Mouse (Mus musculus) lung, postnatal 0 days (tissue): ENCODE results near the gene Zfp786. TPM values are rescaled to one million over a fixed set of nuclear protein-coding genes. Genes with fewer than 3 reads are reported as not detected.

Experiments
- ATAC-seq: fragments of 200-750 bp; cut with Nextera tagmentation; 2 replicates; pipeline ENCODE4 v1.8.0; 2017; ENCODE audit warnings: moderate library complexity
- DNase-seq: peaks from one replicate; pipeline ENCODE4 v3.0.0-alpha.2; 2016; ENCODE audit warnings: low spot score
- H3K27ac ChIP-seq: fragments of 300-500 bp; sonication (generic); 2 replicates; pipeline ENCODE4 v1.5.1; 2014; ENCODE audit warnings: antibody characterized with exemption, mild to moderate bottlenecking, low read length, mixed read lengths
- H3K27me3 ChIP-seq: fragments of 300-500 bp; sonication (generic); replicated peaks from 2 replicates; pipeline ENCODE4 v1.6.1; 2014; ENCODE audit warnings: low read length, mixed read lengths; ENCODE audit not compliant: insufficient read depth
- H3K36me3 ChIP-seq: fragments of 300-500 bp; sonication (generic); 2 replicates; pipeline ENCODE4 v1.6.1; 2014; ENCODE audit warnings: low read length, mixed read lengths; ENCODE audit not compliant: insufficient read depth
- H3K4me1 ChIP-seq: fragments of 300-500 bp; sonication (generic); 2 replicates; pipeline ENCODE4 v1.6.1; 2014; ENCODE audit warnings: antibody characterized with exemption, low read depth, low read length, mixed read lengths; ENCODE audit not compliant: insufficient read depth
- H3K4me2 ChIP-seq: fragments of 300-500 bp; sonication (generic); replicated peaks from 2 replicates; pipeline ENCODE4 v1.6.1; 2014; ENCODE audit warnings: low read depth, mild to moderate bottlenecking, low read length, moderate library complexity, mixed read lengths
- H3K4me3 ChIP-seq: fragments of 300-500 bp; sonication (generic); 2 replicates; pipeline ENCODE4 v1.5.1; 2014; ENCODE audit warnings: low read depth, low read length
- H3K9ac ChIP-seq: fragments of 300-500 bp; sonication (generic); replicated peaks from 2 replicates; pipeline ENCODE4 v1.6.1; 2014; ENCODE audit warnings: low read depth, mild to moderate bottlenecking
- H3K9me3 ChIP-seq: fragments of 300-500 bp; sonication (generic); 2 replicates; pipeline ENCODE4 v1.6.1; 2016; ENCODE audit warnings: low read length, mixed read lengths
- CTCF ChIP-seq: IDR thresholded peaks from 2 replicates; pipeline ENCODE4 v1.5.1; 2016; ENCODE audit warnings: antibody characterized with exemption, mild to moderate bottlenecking
- EP300 ChIP-seq: IDR thresholded peaks from 2 replicates; pipeline ENCODE4 v1.6.1; 2016; ENCODE audit warnings: antibody characterized with exemption, mild to moderate bottlenecking, control low read depth
- WGBS: fragments of 180-500 bp; shearing (Covaris S2); extraction: QIAGEN DNeasy Blood & Tissue Kit; methylation state at CpG from one replicate; pipeline ENCODE4 v1.1.7; 2014; 5-methylcytosine and 5-hydroxymethylcytosine counted together
- polyA plus RNA-seq: library from polyadenylated mRNA; unstranded; fragments of >200 nt; fragmentation: Nextera tagmentation; extraction: Ambion mirVana; gene quantifications from 2 replicates; pipeline ENCODE4 v1.2.1, GENCODE M21; 2015

Zfp786 gene
- 0.98 and 1.0 TPM in 2 replicates for polyA plus RNA-seq

DNA sequence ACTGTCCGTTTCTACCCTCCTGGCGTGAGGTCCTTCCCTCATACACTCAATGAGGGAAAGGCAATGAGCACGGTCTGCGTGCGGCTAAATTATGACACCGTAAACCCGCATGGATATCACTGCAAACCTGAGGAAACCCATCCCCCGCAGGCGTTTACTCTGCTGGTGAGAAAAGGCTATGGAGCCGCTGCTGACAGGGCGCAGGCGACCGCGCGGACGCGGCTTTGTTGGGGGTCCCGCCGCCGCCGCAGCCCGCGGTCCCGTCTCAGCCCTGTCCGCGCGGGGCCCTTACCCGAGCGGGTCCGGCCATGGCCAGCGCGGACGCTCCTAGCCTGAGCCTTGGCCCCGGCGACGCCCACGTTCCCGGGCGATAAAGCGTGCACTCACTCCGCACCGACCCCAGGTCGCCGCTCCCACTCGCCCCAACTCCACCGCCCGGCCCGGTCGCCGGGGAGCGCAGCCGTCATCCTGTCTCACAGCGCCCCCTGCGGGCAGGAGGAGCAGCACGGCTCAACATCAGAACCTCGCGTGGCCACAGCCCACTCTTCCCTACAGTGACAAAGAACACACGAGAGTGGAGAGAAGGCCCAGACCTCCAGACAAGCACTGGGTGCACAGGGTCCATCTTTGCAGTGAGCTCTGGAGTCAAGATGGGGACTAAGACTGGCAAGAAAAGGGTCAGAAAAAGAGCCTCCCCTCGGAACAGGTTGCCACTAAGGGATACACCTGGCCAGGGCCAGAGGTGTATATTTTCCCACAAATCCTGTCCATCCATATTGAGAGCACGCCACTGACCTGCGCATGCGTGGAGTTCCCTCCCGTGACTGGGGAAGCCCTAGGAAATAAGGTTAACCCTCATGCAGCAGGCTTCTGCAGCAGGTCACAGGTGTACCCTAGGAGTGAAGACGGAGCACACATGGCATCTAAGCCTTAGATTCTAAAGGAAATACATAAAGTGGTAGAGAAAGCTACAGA lies at the start of gene Zfp786:
Gene Zfp786 (minus strand): TSS at position 764 of the 975 bp plus-strand sequence.
- ATAC-seq (peak; percentile 95), DNase-seq (peak; percentile 93)
- H3K27ac ChIP-seq, result peak within 1 kb of the TSS; percentile 49; the same call in 1 of the 2 replicates
- peak within 1 kb of the TSS; percentile 70 for H3K4me2 ChIP-seq
- peak within 1 kb of the TSS; percentile 82 for H3K4me3 ChIP-seq
- no peaks in the 10 kb centered on the region for H3K4me1 ChIP-seq
- no peaks in the 10 kb centered on the region for H3K27me3 ChIP-seq
- peak within 1 kb of the TSS; percentile 65 for H3K9ac ChIP-seq
- 2% methylated on average over 50 of the region's 64 CpGs for WGBS
- no peaks in the 10 kb centered on the region for H3K9me3 ChIP-seq
- TF ChIP-seq EP300 (no peak), CTCF (peak; percentile 99)
- no peaks in the 10 kb centered on the region for H3K36me3 ChIP-seq

DNA sequence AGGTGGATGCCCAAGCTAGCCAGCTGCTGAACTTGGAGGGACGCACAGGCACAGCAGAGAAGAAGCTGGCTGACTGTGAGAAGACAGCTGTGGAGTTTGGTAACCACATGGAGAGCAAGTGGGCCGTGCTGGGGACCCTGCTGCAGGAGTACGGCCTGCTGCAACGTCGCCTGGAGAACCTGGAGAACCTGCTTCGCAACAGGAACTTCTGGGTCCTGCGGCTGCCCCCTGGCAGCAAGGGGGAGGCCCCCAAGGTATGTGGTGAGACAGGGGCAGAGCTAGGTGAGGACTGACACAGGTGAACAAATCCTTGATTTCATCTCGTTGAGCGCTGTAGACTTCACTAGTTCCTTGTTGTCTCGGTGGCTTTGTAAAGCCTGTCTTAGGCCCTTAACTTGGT lies 49.5 kb upstream of the Zfp786 start:
- ATAC-seq (no peak), DNase-seq (no peak)
- Histone ChIP-seq H3K9me3 (no peaks in the 10 kb centered on the region), H3K4me3 (no peak overlapping the region), H3K36me3 (peaks cover 22% of the 10 kb centered on the region; the same call in 1 of the 2 replicates), H3K4me1 (peaks cover 14% of the 10 kb centered on the region; the same call in 1 of the 2 replicates), H3K27ac (no peak overlapping the region), H3K9ac (no peak overlapping the region), H3K4me2 (no peak overlapping the region), H3K27me3 (no peaks in the 10 kb centered on the region)
- no peak for TF ChIP-seq CTCF
- TF ChIP-seq EP300, result no peak
- 85% methylated on average over 10 of the region's 10 CpGs for WGBS

DNA sequence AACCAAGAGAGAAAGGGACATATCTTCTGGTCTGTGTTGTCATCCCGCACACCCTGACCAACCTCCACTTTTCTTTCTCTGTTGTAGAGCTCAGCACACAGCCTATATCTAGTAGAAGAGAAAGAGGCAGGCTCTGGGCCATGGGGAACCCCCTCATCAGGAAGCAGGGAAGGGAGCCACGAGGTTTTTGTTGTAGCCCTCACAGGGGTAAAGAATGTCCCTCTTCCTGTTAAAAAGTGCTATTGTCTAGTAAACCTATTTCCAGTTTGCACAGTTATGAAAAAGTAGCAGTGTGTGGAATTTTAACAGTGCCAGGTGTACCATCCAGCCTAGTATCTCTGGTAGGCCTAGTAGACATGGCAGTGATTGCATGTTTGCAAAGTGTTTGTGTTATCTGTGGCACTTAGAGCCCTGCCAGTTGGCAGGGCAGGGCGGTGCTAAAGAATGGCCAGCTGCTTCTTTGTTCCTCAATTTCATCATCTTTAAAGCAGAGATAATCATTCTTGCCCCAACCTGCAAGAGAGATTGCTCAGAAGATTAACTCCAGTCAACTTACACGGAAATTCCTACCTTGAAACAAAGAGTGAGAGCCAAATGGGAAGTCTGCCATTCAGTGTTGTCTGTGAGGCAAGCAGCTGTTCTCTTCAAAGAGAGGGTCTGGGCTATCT lies 48.5 kb upstream of the Zfp786 start:
- Histone ChIP-seq H3K36me3 (peaks cover 17% of the 10 kb centered on the region; the same call in 1 of the 2 replicates), H3K27me3 (no peaks in the 10 kb centered on the region), H3K4me1 (peaks cover 14% of the 10 kb centered on the region; the same call in 1 of the 2 replicates), H3K9ac (peak overlapping the region; percentile 95; the same call in 1 of the 2 replicates), H3K27ac (no peak overlapping the region), H3K4me3 (no peak overlapping the region), H3K4me2 (peak overlapping the region; percentile 76), H3K9me3 (no peaks in the 10 kb centered on the region)
- TF ChIP-seq EP300 (no peak), CTCF (no peak)
- 39% methylated on average over 4 of the region's 4 CpGs for WGBS
- DNase-seq (no peak), ATAC-seq (no peak)

DNA sequence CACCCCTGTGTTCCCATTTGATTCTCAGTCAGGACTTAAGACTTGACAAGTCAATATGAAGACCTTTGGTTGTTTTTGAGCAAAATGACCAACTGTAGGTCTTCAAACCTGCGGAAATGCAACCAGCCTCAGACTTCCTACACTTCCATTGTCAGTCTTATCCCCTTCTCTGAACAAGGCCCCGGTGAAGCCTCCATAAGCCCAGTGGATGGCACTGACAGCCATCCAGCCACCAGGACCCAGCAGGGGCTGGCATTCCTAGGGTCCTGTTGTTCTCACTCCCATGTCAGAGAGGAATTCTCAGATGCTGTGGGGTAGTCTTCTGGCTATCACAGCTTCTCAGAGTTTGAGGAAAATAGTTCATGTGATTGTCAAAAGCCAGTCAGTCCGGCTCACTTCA lies 47.9 kb upstream of the Zfp786 start:
- no peak for ATAC-seq

DNA sequence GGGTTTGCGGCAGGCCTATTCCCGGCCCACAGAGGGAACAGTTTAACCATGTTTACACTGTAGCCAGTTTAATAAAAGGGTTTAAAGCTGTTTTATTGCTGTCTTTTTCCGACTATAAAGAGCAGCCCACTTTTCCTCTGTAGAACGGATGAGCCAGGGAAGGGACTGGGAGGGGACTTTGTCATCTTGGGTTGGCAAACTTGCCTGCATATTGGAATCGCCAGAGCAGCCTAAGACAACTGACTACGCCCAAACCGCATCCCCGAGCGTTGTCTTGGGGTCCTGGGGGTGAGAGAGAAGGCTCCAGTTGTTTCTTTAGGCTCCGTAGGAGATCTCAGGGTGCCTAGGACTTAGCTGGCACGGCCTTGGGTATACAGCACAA lies 47.5 kb upstream of the Zfp786 start:
- TF ChIP-seq EP300 (no peak), CTCF (no peak)
- no peak for DNase-seq
- no peaks in the 10 kb centered on the region for H3K9me3 ChIP-seq

More for the DNA sequence above, 47.9 kb upstream of the Zfp786 start:
- Histone ChIP-seq H3K4me2 (peak overlapping the region; percentile 76), H3K9me3 (no peaks in the 10 kb centered on the region), H3K4me3 (peak overlapping the region; percentile 92), H3K9ac (peak overlapping the region; percentile 95), H3K4me1 (peaks cover 14% of the 10 kb centered on the region; the same call in 1 of the 2 replicates), H3K36me3 (peaks cover 11% of the 10 kb centered on the region; the same call in 1 of the 2 replicates), H3K27ac (peak overlapping the region; percentile 95), H3K27me3 (no peaks in the 10 kb centered on the region)
- TF ChIP-seq CTCF (no peak), EP300 (no peak)
- DNase-seq, result no peak
- 37% methylated on average over 3 of the region's 3 CpGs for WGBS

More for the DNA sequence above, 47.5 kb upstream of the Zfp786 start:
- Histone ChIP-seq H3K4me3 (peak overlapping the region; percentile 92), H3K27me3 (no peaks in the 10 kb centered on the region), H3K9ac (peak overlapping the region; percentile 95), H3K27ac (peak overlapping the region; percentile 95), H3K4me2 (peak overlapping the region; percentile 76), H3K36me3 (peaks cover 8% of the 10 kb centered on the region; the same call in 1 of the 2 replicates), H3K4me1 (peaks cover 14% of the 10 kb centered on the region; the same call in 1 of the 2 replicates)
- no peak for ATAC-seq
- 0% methylated on average over 11 of the region's 11 CpGs for WGBS
